Mouse (Mus musculus) megakaryocyte, embryonic 14.5 days (primary cell): ENCODE results near the gene Gm11992.

Experiments
- FLI1 ChIP-seq: IDR thresholded peaks from 2 replicates; pipeline ENCODE4 v1.6.1; 2012; ENCODE audit warnings: low read length, inconsistent platforms, mixed read lengths
- GATA1 ChIP-seq: IDR thresholded peaks from 3 replicates; pipeline ENCODE4 v1.6.1; 2012; ENCODE audit warnings: mixed read lengths, low read length, inconsistent platforms, borderline replicate concordance

DNA sequence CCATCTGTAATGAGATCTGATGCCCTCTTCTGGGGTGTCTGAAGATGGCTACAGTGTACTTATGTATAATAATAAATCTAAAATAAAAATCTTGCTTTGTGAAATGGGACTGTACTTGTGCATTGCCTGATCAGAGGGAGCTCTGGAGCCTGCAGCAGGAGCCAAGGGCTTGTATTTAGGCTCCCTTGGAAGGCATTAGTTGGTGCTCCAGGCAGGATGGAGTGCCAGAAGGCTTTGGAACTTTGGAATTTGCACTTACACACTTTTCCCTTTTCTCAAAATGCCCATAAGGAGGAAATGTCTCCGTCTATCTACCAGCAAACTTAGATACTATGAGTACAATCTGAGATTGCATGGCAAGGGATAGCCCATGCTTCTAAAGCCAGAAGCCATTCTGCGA, 1.8 kb upstream of the Gm11992 start:
- no peak for TF ChIP-seq GATA1
- no peak for TF ChIP-seq FLI1
